Mouse (Mus musculus) hindbrain, embryonic 15.5 days (tissue): ENCODE measurements around the gene Sapcd1. TPM values are rescaled to one million over a fixed set of nuclear protein-coding genes. Genes with fewer than 3 reads are reported as not detected.

Experiments
- ATAC-seq: fragments of 200-750 bp; cut with Nextera tagmentation; 2 replicates; pipeline ENCODE4 v1.8.0; 2017; ENCODE audit warnings: low read depth, moderate number of reproducible peaks, moderate TSS enrichment; ENCODE audit not compliant: low FRiP score
- H3K27ac ChIP-seq: fragments of 300-500 bp; sonication (generic); replicated peaks from 2 replicates; pipeline ENCODE4 v1.5.1; 2015; ENCODE audit warnings: mild to moderate bottlenecking, inconsistent platforms
- H3K27me3 ChIP-seq: fragments of 300-500 bp; sonication (generic); 2 replicates; pipeline ENCODE4 v1.6.1; 2015; ENCODE audit warnings: control low read depth, inconsistent platforms
- H3K36me3 ChIP-seq: fragments of 300-500 bp; sonication (generic); 2 replicates; pipeline ENCODE4 v1.6.1; 2015; ENCODE audit warnings: control low read depth, inconsistent platforms
- H3K4me1 ChIP-seq: fragments of 300-500 bp; sonication (generic); replicated peaks from 2 replicates; pipeline ENCODE4 v1.6.1; 2015; ENCODE audit warnings: control low read depth, inconsistent platforms
- H3K4me2 ChIP-seq: fragments of 300-500 bp; sonication (generic); 2 replicates; pipeline ENCODE4 v1.6.1; 2015; ENCODE audit warnings: moderate library complexity, mild to moderate bottlenecking, inconsistent platforms
- H3K4me3 ChIP-seq: fragments of 300-500 bp; sonication (generic); 2 replicates; pipeline ENCODE4 v1.5.1; 2015; ENCODE audit warnings: mild to moderate bottlenecking, inconsistent platforms
- H3K9ac ChIP-seq: fragments of 300-500 bp; sonication (generic); 2 replicates; pipeline ENCODE4 v1.6.1; 2015; ENCODE audit warnings: inconsistent platforms
- H3K9me3 ChIP-seq: fragments of 300-500 bp; sonication (generic); 2 replicates; pipeline ENCODE4 v1.6.1; 2016; ENCODE audit warnings: control low read depth, inconsistent platforms
- WGBS: fragments of 180-500 bp; shearing (Covaris S2); methylation state at CpG from one replicate; pipeline ENCODE4 v1.1.7; 2015; 5-methylcytosine and 5-hydroxymethylcytosine counted together
- polyA plus RNA-seq: library from polyadenylated mRNA; unstranded; fragments of >200 nt; fragmentation: Nextera tagmentation; extraction: Ambion mirVana; gene quantifications from 2 replicates; pipeline ENCODE4 v1.2.1, GENCODE M21; 2015

Gene Sapcd1
- polyA plus RNA-seq, 1 experiment from 2014 or later, result 1.6 TPM

- Histone ChIP-seq H3K27me3 (no peaks in the 10 kb centered on the region), H3K9me3 (no peaks in the 10 kb centered on the region)
These were observed 4.1 kb downstream of the Sapcd1 start for GRCm38 (mm10) chr17:35023756-35024155.

GRCm38 (mm10) chr17:35023221-35023620 is 4.6 kb downstream of the Sapcd1 start:
- H3K4me2 ChIP-seq, result no peak overlapping the region
- no peak overlapping the region for H3K4me3 ChIP-seq
- H3K27ac ChIP-seq, result no peak overlapping the region
- no peaks in the 10 kb centered on the region for H3K36me3 ChIP-seq
- no peak for ATAC-seq
- WGBS, result 89% methylated on average over 5 of the region's 5 CpGs
- no peaks in the 10 kb centered on the region for H3K27me3 ChIP-seq
- H3K4me1 ChIP-seq, result peaks cover 5% of the 10 kb centered on the region
- H3K9ac ChIP-seq, result no peak overlapping the region
- no peaks in the 10 kb centered on the region for H3K9me3 ChIP-seq

More at GRCm38 (mm10) chr17:35023756-35024155, 4.1 kb downstream of the Sapcd1 start:
- Histone ChIP-seq H3K4me2 (no peak overlapping the region), H3K4me3 (no peak overlapping the region), H3K9ac (no peak overlapping the region), H3K4me1 (peaks cover 5% of the 10 kb centered on the region), H3K27ac (no peak overlapping the region), H3K36me3 (no peaks in the 10 kb centered on the region)
- WGBS, result 87% methylated on average over 4 of the region's 4 CpGs
- ATAC-seq, result no peak

GRCm38 (mm10) chr17:35022541-35023060 is 5.2 kb downstream of the Sapcd1 start:
- Histone ChIP-seq H3K36me3 (no peaks in the 10 kb centered on the region), H3K27me3 (no peaks in the 10 kb centered on the region), H3K9ac (no peak overlapping the region), H3K4me2 (no peak overlapping the region), H3K4me1 (peaks cover 5% of the 10 kb centered on the region), H3K9me3 (no peaks in the 10 kb centered on the region), H3K4me3 (no peak overlapping the region), H3K27ac (no peak overlapping the region)
- ATAC-seq, result no peak
- 93% methylated on average over 8 of the region's 8 CpGs for WGBS

GRCm38 (mm10) chr17:35021842-35022477 is 5.9 kb downstream of the Sapcd1 start:
- H3K27ac ChIP-seq, result no peak overlapping the region
- no peak for ATAC-seq
- H3K9me3 ChIP-seq, result no peaks in the 10 kb centered on the region
- H3K27me3 ChIP-seq, result no peaks in the 10 kb centered on the region
- 0 out of 2 replicates have a peak overlapping the region, but pooled peaks have one; percentile 32 for H3K4me2 ChIP-seq
- WGBS, result 64% methylated on average over 6 of the region's 6 CpGs
- no peaks in the 10 kb centered on the region for H3K36me3 ChIP-seq
- no peak overlapping the region for H3K4me3 ChIP-seq
- peaks cover 5% of the 10 kb centered on the region for H3K4me1 ChIP-seq
- no peak overlapping the region for H3K9ac ChIP-seq

GRCm38 (mm10) chr17:35021163-35021808 is 6.5 kb downstream of the Sapcd1 start:
- Histone ChIP-seq H3K4me2 (peak overlapping the region; percentile 32; the same call in 1 of the 2 replicates), H3K9ac (no peak overlapping the region), H3K4me1 (peaks cover 5% of the 10 kb centered on the region), H3K36me3 (no peaks in the 10 kb centered on the region), H3K9me3 (no peaks in the 10 kb centered on the region), H3K27me3 (no peaks in the 10 kb centered on the region), H3K27ac (no peak overlapping the region), H3K4me3 (no peak overlapping the region)
- 6% methylated on average over 17 of the region's 17 CpGs for WGBS
- no peak for ATAC-seq

- 88% methylated on average over 8 of the region's 8 CpGs for WGBS
- Histone ChIP-seq H3K4me1 (peaks cover 7% of the 10 kb centered on the region), H3K27me3 (no peaks in the 10 kb centered on the region), H3K27ac (no peak overlapping the region), H3K4me2 (no peak overlapping the region), H3K36me3 (peaks cover 4% of the 10 kb centered on the region; the same call in 1 of the 2 replicates), H3K4me3 (no peak overlapping the region), H3K9me3 (no peaks in the 10 kb centered on the region), H3K9ac (no peak overlapping the region)
- no peak for ATAC-seq
These were observed 7.3 kb downstream of the Sapcd1 start for GRCm38 (mm10) chr17:35020551-35020950.

- H3K36me3 ChIP-seq, result peaks cover 10% of the 10 kb centered on the region; the same call in 1 of the 2 replicates
- 79% methylated on average over 11 of the region's 11 CpGs for WGBS
- no peaks in the 10 kb centered on the region for H3K9me3 ChIP-seq
- no peak overlapping the region for H3K4me3 ChIP-seq
- ATAC-seq, result no peak
- H3K27me3 ChIP-seq, result no peaks in the 10 kb centered on the region
- no peak overlapping the region for H3K27ac ChIP-seq
- no peak overlapping the region for H3K4me2 ChIP-seq
- no peak overlapping the region for H3K9ac ChIP-seq
- H3K4me1 ChIP-seq, result peaks cover 7% of the 10 kb centered on the region
These were observed 7.9 kb downstream of the Sapcd1 start for GRCm38 (mm10) chr17:35019894-35020293.

GRCm38 (mm10) chr17:35018171-35018570 is 9.6 kb downstream of the Sapcd1 start:
- H3K9me3 ChIP-seq, result no peaks in the 10 kb centered on the region
- no peak overlapping the region for H3K9ac ChIP-seq
- H3K4me1 ChIP-seq, result peaks cover 7% of the 10 kb centered on the region
- ATAC-seq, result no peak
- no peak overlapping the region for H3K27ac ChIP-seq
- H3K4me2 ChIP-seq, result no peak overlapping the region
- 73% methylated on average over 3 of the region's 3 CpGs for WGBS
- H3K36me3 ChIP-seq, result peaks cover 25% of the 10 kb centered on the region
- no peak overlapping the region for H3K4me3 ChIP-seq
- H3K27me3 ChIP-seq, result no peaks in the 10 kb centered on the region

GRCm38 (mm10) chr17:35017706-35018030 is 10.1 kb downstream of the Sapcd1 start:
- no peak for ATAC-seq
- Histone ChIP-seq H3K4me2 (no peak overlapping the region), H3K27ac (no peak overlapping the region), H3K27me3 (no peaks in the 10 kb centered on the region), H3K4me3 (no peak overlapping the region), H3K9me3 (no peaks in the 10 kb centered on the region), H3K36me3 (peaks cover 30% of the 10 kb centered on the region), H3K4me1 (peaks cover 7% of the 10 kb centered on the region), H3K9ac (no peak overlapping the region)
- WGBS, result 72% methylated on average over 14 of the region's 14 CpGs

- Histone ChIP-seq H3K9me3 (no peaks in the 10 kb centered on the region), H3K4me1 (peaks cover 7% of the 10 kb centered on the region), H3K36me3 (peaks cover 37% of the 10 kb centered on the region), H3K9ac (no peak overlapping the region), H3K27ac (no peak overlapping the region), H3K27me3 (no peaks in the 10 kb centered on the region), H3K4me3 (no peak overlapping the region), H3K4me2 (no peak overlapping the region)
- no peak for ATAC-seq
- 76% methylated on average over 10 of the region's 10 CpGs for WGBS
These were observed 10.8 kb downstream of the Sapcd1 start for GRCm38 (mm10) chr17:35016791-35017705.

- H3K4me2 ChIP-seq, result no peak within 1 kb of the TSS
- no peaks in the 10 kb centered on the region for H3K9me3 ChIP-seq
- H3K9ac ChIP-seq, result no peak within 1 kb of the TSS
- H3K4me3 ChIP-seq, result no peak within 1 kb of the TSS
- peak; percentile 52 for ATAC-seq
- H3K27me3 ChIP-seq, result no peaks in the 10 kb centered on the region
- H3K36me3 ChIP-seq, result peaks cover 43% of the 10 kb centered on the region
- H3K27ac ChIP-seq, result no peak within 1 kb of the TSS
- 61% methylated on average over 12 of the region's 12 CpGs for WGBS
- H3K4me1 ChIP-seq, result peaks cover 5% of the 10 kb centered on the region
These were observed 11.4 kb downstream of the Sapcd1 start, which contains the start of gene Vwa7 for GRCm38 (mm10) chr17:35016376-35016775. TSS of gene Vwa7 (plus strand) at chr17:35016579.

- Histone ChIP-seq H3K4me1 (0 out of 2 replicates have a peak, but pooled peaks cover 3% of the 10 kb centered on the region), H3K36me3 (peaks cover 54% of the 10 kb centered on the region), H3K4me2 (no peak overlapping the region), H3K9me3 (no peaks in the 10 kb centered on the region), H3K4me3 (no peak overlapping the region), H3K27me3 (no peaks in the 10 kb centered on the region), H3K9ac (no peak overlapping the region), H3K27ac (no peak overlapping the region)
- no peak for ATAC-seq
- WGBS, result 93% methylated on average over 16 of the region's 16 CpGs
These were observed 12.5 kb downstream of the Sapcd1 start for GRCm38 (mm10) chr17:35015296-35015695.
